Mouse (Mus musculus): ENCODE measurements around the gene Tbc1d17.
"Not testable (repeated sequence)": the region's sequence is repeated elsewhere in the genome, so short reads cannot be mapped to it uniquely, and the experiment has no call there.

Tbc1d17 gene

GRCm38 (mm10) chr7:44848561-44849415, at the start of gene Tbc1d17, which contains the start of gene Akt1s1:
TSS of gene Tbc1d17 (minus strand) at chr7:44849079.
TSS of gene Akt1s1 (plus strand) at chr7:44848991.
- DNase-seq (ENCODE audit: low spot score in 2 of 2): peak; percentile 100

- no peak for DNase-seq (ENCODE audit: low spot score in 2 of 2)
These were observed 49.7 kb upstream of the Tbc1d17 start for GRCm38 (mm10) chr7:44898607-44899006.

GRCm38 (mm10) chr7:44896499-44896898, 47.6 kb upstream of the Tbc1d17 start:
- peak; percentile 38 to 47 for DNase-seq (ENCODE audit: low spot score in 2 of 2)

GRCm38 (mm10) chr7:44895593-44896434, 46.9 kb upstream of the Tbc1d17 start, which contains the start of gene Fuz:
TSS of gene Fuz (plus strand) at chr7:44896079.
- peak; percentile 93 to 94 for DNase-seq (ENCODE audit: low spot score in 2 of 2)

- DNase-seq (ENCODE audit: low spot score in 2 of 2): no peak
These were observed 46.3 kb upstream of the Tbc1d17 start for GRCm38 (mm10) chr7:44895206-44895592.

- DNase-seq (ENCODE audit: low spot score in 2 of 2): no peak
These were observed 45.3 kb upstream of the Tbc1d17 start for GRCm38 (mm10) chr7:44894175-44894574.

DNA sequence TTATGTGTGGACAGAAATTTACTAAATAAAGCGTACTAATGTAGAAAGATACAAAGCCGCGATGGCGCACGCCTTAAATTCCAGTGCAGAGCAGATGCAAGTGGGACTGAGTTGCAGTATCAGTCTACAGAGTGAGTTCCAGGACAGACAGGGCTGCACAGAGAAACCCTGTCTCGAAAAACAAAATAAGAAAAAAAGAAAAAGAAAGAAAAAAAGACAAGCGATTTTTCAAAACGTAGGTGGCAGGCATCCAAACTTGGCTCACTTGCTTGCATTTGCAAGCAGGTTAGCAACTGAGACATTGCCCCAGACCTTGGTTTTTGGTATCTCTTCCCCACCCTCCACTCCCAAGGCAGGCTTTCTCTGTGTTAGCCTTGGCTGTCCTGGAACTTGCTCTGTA, 44.3 kb upstream of the Tbc1d17 start:
- no peak for DNase-seq (ENCODE audit: low spot score in 2 of 2)

GRCm38 (mm10) chr7:44892276-44892921, 43.5 kb upstream of the Tbc1d17 start, which contains the start of gene Med25:
TSS of gene Med25 (minus strand) at chr7:44892712.
- peak; percentile 94 to 96 for DNase-seq (ENCODE audit: low spot score in 2 of 2)

DNA sequence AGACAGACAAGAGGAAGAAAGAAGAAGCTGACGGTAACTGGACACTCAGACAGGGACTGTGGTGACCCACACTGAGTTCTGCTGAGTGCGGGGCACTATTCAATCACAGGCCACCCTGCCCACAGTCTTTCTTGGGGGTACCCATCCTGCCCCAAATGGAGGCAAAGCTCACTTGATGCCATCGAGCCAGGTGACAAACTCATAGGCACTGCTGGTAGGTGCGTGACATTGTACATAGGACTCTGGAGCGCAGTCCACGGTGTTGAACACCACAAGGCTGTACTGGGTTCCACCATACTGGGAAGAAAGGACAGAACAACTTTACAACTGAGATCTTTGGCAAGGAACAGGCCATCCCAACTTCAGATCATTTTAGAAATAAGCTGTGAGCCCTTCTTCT, 42.7 kb upstream of the Tbc1d17 start:
- DNase-seq (ENCODE audit: low spot score in 2 of 2): no peak

DNA sequence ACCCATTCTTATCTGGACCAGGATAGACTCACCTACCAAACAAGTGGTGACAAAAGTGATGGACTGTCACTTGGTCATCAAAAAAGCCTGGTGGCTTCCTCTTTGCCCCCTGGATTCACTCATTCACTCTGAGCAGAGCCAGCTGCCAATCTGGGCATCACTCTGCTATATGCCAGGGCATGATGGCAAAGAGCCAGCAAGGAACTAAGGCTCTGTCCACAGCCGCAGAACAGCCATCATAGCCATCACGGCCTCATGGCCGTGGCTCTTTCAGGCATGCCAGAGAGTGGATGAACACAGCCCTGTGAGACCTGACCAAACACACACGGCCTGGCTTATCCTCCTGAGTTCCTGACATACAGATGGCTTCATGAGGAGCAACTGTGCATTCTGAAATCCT, 41.9 kb upstream of the Tbc1d17 start:
- DNase-seq (ENCODE audit: low spot score in 2 of 2): no peak

- no peak for DNase-seq (ENCODE audit: low spot score in 2 of 2)
These were observed 41.3 kb upstream of the Tbc1d17 start for GRCm38 (mm10) chr7:44890180-44890579.

DNA sequence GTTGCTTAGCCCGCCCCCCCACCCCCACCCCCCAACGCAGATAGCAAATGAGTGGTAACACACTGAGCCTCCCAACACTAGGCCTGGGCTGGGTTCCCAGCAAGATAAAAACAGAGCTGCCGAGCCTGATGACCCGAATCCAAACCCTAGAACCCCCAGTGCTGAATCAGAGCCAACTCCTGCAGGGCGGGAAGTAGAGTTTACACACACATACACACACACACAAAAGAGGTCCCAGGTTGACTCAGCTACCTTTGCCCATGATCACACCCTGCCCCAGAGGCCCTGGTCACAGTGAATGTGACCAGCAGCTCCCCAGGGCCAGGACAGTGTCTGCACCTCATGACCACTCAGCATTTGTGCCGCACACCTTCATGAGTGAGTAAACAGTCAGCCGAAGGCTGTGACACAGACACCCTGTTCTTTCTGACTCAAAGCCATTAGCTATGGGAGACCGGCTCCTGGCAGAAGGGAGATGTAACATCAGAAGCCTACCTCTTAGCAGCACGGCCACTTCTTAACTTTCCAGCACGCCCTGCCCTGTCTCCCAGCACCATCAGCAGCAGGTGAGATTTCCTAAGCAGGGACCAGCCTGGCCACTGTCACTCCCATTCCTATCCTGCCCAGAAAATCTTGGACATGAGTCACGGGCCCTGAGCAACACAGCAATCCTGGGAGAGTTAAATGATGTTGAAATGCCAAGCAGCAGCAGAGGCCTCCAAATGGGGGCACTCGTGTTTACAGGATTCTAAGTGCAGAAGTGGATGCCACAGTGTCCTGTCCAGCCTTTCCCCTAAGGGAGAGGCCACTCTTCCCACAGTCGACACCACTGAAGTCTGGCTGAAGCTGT, 39.6 kb upstream of the Tbc1d17 start:
- peak in 1 of 2 experiments; percentile 35 for DNase-seq (ENCODE audit: low spot score in 2 of 2)

DNA sequence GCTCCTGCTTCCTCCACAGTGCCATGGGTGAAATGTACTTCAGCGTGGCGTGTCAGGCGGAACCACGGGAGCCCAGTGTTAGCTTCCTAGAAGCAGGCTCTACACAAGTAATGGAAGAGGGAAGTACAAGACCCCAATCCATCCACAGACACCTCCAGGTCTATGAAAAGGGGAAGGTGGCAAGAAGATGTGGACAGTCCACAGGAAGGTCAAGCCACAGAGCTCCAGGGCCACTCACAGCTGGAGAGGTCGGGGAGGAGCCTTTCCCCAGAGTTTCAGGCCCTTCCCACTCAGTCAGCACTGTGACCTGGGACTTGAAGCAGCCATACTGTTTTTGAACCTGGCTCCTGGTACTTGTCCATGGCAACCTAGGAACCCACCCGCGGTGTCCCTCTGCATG, 38.1 kb upstream of the Tbc1d17 start:
- DNase-seq (ENCODE audit: low spot score in 2 of 2): no peak

DNA sequence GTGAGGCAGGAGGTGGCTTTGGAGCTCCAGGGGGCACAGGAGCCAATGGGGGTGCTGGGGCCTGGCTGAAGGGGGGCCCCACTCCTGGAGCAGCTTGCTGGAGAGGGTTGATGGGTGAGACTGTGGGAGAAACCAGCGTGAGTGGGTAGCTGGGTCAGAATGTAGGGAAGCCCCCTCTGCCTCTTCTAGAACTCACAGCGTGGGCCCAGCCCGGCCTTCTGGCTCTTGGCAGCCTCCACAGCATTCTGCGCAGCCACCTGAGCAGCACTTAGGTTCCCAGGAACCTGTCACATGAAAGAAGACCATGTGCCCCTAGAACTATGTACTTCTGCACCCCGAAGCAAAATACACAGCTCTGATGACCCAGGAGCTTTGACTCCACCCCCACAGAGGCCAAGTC, 35.8 kb upstream of the Tbc1d17 start:
- no peak for DNase-seq (ENCODE audit: low spot score in 2 of 2)

- DNase-seq (ENCODE audit: low spot score in 2 of 2): no peak
These were observed 34.2 kb upstream of the Tbc1d17 start for GRCm38 (mm10) chr7:44883036-44883435.

GRCm38 (mm10) chr7:44877833-44878232, 29.0 kb upstream of the Tbc1d17 start:
- DNase-seq (ENCODE audit: low spot score in 2 of 2): peak in 1 of 2 experiments; percentile 65

DNA sequence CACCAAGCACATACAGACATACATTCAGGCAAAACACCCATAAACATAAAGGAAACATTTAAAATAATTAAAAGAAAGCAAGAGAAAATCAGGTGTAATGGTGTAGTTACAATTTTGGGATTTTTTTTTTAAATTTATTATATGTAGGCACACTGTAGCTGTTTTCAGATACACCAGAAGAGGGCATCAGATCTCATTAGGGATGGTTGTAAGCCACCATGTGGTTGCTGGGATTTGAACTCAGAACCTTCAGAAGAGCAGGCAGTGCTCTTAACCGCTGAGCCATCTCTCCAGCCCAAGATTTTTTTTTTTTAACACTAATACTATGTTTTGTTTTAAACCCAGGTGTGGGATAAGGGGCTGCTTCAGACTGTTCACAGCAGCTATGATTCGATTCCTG, 22.9 kb upstream of the Tbc1d17 start:
- DNase-seq (ENCODE audit: low spot score in 2 of 2): not testable (repeated sequence)

DNA sequence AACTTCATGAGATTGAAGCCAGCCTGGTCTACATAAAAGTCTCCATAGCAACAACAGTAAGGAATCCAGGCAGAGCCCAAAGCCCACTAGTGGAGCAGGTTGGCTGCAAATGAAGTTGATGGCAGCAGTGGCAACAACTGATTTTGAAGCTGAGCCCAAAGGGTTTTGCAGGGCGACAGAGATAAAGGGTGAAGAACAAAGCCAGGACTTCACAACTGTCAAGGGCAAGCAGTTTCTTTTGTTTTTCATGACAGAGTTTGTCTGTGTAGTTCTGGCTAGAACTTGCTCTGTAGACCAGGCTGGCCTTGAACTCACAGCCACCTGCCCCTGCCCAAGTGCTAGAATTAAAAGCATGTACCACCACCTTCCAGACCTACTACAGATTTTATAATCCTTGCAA, 22.3 kb upstream of the Tbc1d17 start:
- DNase-seq (ENCODE audit: low spot score in 2 of 2): no peak

DNA sequence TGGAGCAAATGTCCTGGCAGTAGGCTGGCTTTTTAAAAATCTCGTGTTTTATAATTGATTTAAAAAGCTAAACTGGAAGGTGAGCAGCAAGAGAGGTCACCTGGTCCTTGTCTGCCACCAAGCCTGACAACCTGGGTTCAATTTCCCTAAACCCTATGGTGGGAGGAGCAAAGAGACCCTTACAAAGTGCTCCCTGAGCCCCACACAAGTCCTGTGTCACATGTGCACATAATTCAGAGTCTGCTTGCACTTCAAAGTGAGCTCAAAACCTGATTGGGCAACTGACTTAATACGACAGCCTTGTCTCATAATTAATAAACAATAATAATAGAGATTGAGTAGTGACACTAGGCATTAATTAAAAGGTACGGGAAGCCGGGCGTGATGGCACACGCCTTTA, 21.7 kb upstream of the Tbc1d17 start:
- DNase-seq (ENCODE audit: low spot score in 2 of 2): no peak

- DNase-seq (ENCODE audit: low spot score in 2 of 2): peak; percentile 95 to 97
These were observed 21.0 kb upstream of the Tbc1d17 start, which contains the start of gene Ptov1 for GRCm38 (mm10) chr7:44869697-44870528. TSS of gene Ptov1 (minus strand) at chr7:44869788.
